Mouse (Mus musculus) layer of hippocampus, postnatal 10 days (tissue): ENCODE measurements around the gene Lingo4. TPM values are rescaled to one million over a fixed set of nuclear protein-coding genes. Genes with fewer than 3 reads are reported as not detected.
A peak's percentile ranks its signal among the peaks of the same experiment; 100 is the strongest.

Source experiments
- DNase-seq, 2 experiments: peaks; one replicate each; pipeline ENCODE4 v3.0.0; 2021; ENCODE audit warnings: low spot score in 2 of 2
- total RNA-seq, 2 experiments: library from RNA; stranded (reverse); gene quantifications; 2 replicates each; pipeline ENCODE4 v1.2.3; 2021

Gene Lingo4
- total RNA-seq, 2 experiments from 2014 or later: 1.3 to 1.5 TPM

- DNase-seq: no peak
These were observed 11.6 kb upstream of the Lingo4 start for GRCm38 (mm10) chr3:94386671-94387070.

GRCm38 (mm10) chr3:94387391-94387790 is 10.9 kb upstream of the Lingo4 start:
- DNase-seq: no peak

- DNase-seq: no peak
These were observed 10.3 kb upstream of the Lingo4 start for GRCm38 (mm10) chr3:94388047-94388446.

GRCm38 (mm10) chr3:94389420-94389819 is 8.9 kb upstream of the Lingo4 start:
- DNase-seq: no peak

- DNase-seq: no peak
These were observed 7.3 kb upstream of the Lingo4 start for GRCm38 (mm10) chr3:94391001-94391400.

- DNase-seq: no peak
These were observed 6.2 kb upstream of the Lingo4 start for GRCm38 (mm10) chr3:94392128-94392527.

GRCm38 (mm10) chr3:94393049-94393448 is 5.3 kb upstream of the Lingo4 start:
- DNase-seq: no peak

- no peak for DNase-seq
These were observed 2.0 kb upstream of the Lingo4 start for GRCm38 (mm10) chr3:94396336-94396735.

- no peak for DNase-seq
These were observed 1.5 kb upstream of the Lingo4 start for GRCm38 (mm10) chr3:94396851-94397250.

GRCm38 (mm10) chr3:94398943-94399481 is 695 bp downstream of the Lingo4 start:
- peak; percentile 47 to 55 for DNase-seq

GRCm38 (mm10) chr3:94399663-94400310 is 1.5 kb downstream of the Lingo4 start:
- DNase-seq: no peak

- DNase-seq: no peak
These were observed 4.1 kb downstream of the Lingo4 start for GRCm38 (mm10) chr3:94402451-94402850.

GRCm38 (mm10) chr3:94404366-94405054 is 6.2 kb downstream of the Lingo4 start:
- DNase-seq: no peak

GRCm38 (mm10) chr3:94405561-94405960 is 7.2 kb downstream of the Lingo4 start:
- DNase-seq: no peak

- no peak for DNase-seq
These were observed 14.2 kb downstream of the Lingo4 start for GRCm38 (mm10) chr3:94412530-94412929.

- peak; percentile 96 to 97 for DNase-seq
These were observed 14.8 kb downstream of the Lingo4 start, which contains the start of gene Tdrkh for GRCm38 (mm10) chr3:94413031-94413679. TSS of gene Tdrkh (plus strand) at chr3:94413273.

- DNase-seq: no peak
These were observed 32.7 kb downstream of the Lingo4 start for GRCm38 (mm10) chr3:94430980-94431379.

GRCm38 (mm10) chr3:94434305-94434704 is 36.0 kb downstream of the Lingo4 start:
- no peak for DNase-seq

- no peak for DNase-seq
These were observed 38.1 kb downstream of the Lingo4 start for GRCm38 (mm10) chr3:94436420-94436819.

GRCm38 (mm10) chr3:94441182-94441581 is 42.9 kb downstream of the Lingo4 start:
- no peak for DNase-seq

- peak; percentile 95 to 96 for DNase-seq
These were observed 44.8 kb downstream of the Lingo4 start, which contains the start of gene Mrpl9 for GRCm38 (mm10) chr3:94442951-94443596. TSS of gene Mrpl9 (plus strand) at chr3:94443318.
